Mouse (Mus musculus) intestine, embryonic 16.5 days (tissue): ENCODE results near the gene Fbxw21. TPM values are rescaled to one million over a fixed set of nuclear protein-coding genes. Genes with fewer than 3 reads are reported as not detected.

ENCODE experiments used
- ATAC-seq: fragments of 200-750 bp; cut with Nextera tagmentation; 2 replicates; pipeline ENCODE4 v1.8.0; 2017; ENCODE audit warnings: moderate TSS enrichment, moderate library complexity
- H3K27ac ChIP-seq: fragments of 300-500 bp; sonication (generic); 2 replicates; pipeline ENCODE4 v1.5.1; 2014; ENCODE audit warnings: mild to moderate bottlenecking, low read length
- H3K27me3 ChIP-seq: fragments of 300-500 bp; sonication (generic); replicated peaks from 2 replicates; pipeline ENCODE4 v1.6.1; 2014; ENCODE audit warnings: low read length, control low read depth, mixed read lengths; ENCODE audit not compliant: control insufficient read depth, insufficient read depth
- H3K36me3 ChIP-seq: fragments of 300-500 bp; sonication (generic); 2 replicates; pipeline ENCODE4 v1.6.1; 2014; ENCODE audit warnings: low read length, control low read depth; ENCODE audit not compliant: control insufficient read depth, insufficient read depth
- H3K4me1 ChIP-seq: fragments of 300-500 bp; sonication (generic); 2 replicates; pipeline ENCODE4 v1.6.1; 2014; ENCODE audit warnings: low read length, control low read depth, mixed read lengths; ENCODE audit not compliant: control insufficient read depth, insufficient read depth
- H3K4me2 ChIP-seq: fragments of 300-500 bp; sonication (generic); 2 replicates; pipeline ENCODE4 v1.6.1; 2014; ENCODE audit warnings: low read depth, low read length, control low read depth
- H3K4me3 ChIP-seq: fragments of 300-500 bp; sonication (generic); 2 replicates; pipeline ENCODE4 v1.5.1; 2014; ENCODE audit warnings: mild to moderate bottlenecking, low read length
- H3K9ac ChIP-seq: fragments of 300-500 bp; sonication (generic); 2 replicates; pipeline ENCODE4 v1.6.1; 2014; ENCODE audit warnings: low read depth, low read length
- H3K9me3 ChIP-seq: fragments of 300-500 bp; sonication (generic); 2 replicates; pipeline ENCODE4 v1.6.1; 2016; ENCODE audit warnings: low read length, control low read depth; ENCODE audit not compliant: control insufficient read depth
- WGBS: fragments of 180-500 bp; shearing (Covaris S2); extraction: QIAGEN DNeasy Blood & Tissue Kit; methylation state at CpG from one replicate; pipeline ENCODE4 v1.1.7; 2014; 5-methylcytosine and 5-hydroxymethylcytosine counted together
- polyA plus RNA-seq: library from polyadenylated mRNA; unstranded; fragments of >200 nt; fragmentation: Nextera tagmentation; extraction: Ambion mirVana; gene quantifications from 2 replicates; pipeline ENCODE4 v1.2.1, GENCODE M21; 2015

The Fbxw21 gene
- polyA plus RNA-seq, 1 experiment from 2014 or later: not detected

- Histone ChIP-seq H3K9me3 (no peaks in the 10 kb centered on the region), H3K4me3 (no peak overlapping the region), H3K4me2 (no peak overlapping the region), H3K27ac (no peak overlapping the region), H3K9ac (no peak overlapping the region), H3K4me1 (no peaks in the 10 kb centered on the region), H3K36me3 (peaks cover 8% of the 10 kb centered on the region; the same call in 1 of the 2 replicates), H3K27me3 (no peaks in the 10 kb centered on the region)
- no peak for ATAC-seq
- WGBS: 90% methylated on average over 10 of the region's 10 CpGs
These were observed 45.6 kb downstream of the Fbxw21 start for GRCm38 (mm10) chr9:109116205-109116604.

- H3K4me2 ChIP-seq: no peak overlapping the region
- no peaks in the 10 kb centered on the region for H3K9me3 ChIP-seq
- H3K4me1 ChIP-seq: no peaks in the 10 kb centered on the region
- peaks cover 8% of the 10 kb centered on the region; the same call in 1 of the 2 replicates for H3K36me3 ChIP-seq
- no peak for ATAC-seq
- 87% methylated on average over 7 of the region's 7 CpGs for WGBS
- H3K4me3 ChIP-seq: no peak overlapping the region
- H3K27me3 ChIP-seq: no peaks in the 10 kb centered on the region
- H3K9ac ChIP-seq: no peak overlapping the region
- no peak overlapping the region for H3K27ac ChIP-seq
These were observed 47.0 kb downstream of the Fbxw21 start for GRCm38 (mm10) chr9:109114871-109115270.

DNA sequence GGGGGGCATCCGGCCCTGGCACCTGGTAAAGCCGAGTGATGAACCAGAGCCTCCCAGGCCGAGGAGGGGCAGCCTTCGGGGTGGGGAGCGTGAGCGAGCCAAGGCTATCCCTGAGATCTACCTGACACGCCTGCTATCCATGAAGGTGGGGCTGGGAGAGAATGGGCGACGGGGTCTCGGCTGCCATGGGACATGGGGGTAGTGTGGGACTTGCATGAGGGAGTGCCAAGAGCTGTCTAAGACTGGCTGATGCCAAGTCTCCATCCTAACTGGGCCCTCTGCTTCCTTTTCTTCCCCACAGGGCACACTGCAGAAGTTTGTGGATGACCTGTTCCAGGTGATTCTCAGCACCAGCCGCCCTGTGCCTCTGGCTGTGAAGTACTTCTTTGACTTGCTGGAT lies 47.6 kb downstream of the Fbxw21 start:
- Histone ChIP-seq H3K4me1 (no peaks in the 10 kb centered on the region), H3K27me3 (no peaks in the 10 kb centered on the region), H3K36me3 (peaks cover 8% of the 10 kb centered on the region; the same call in 1 of the 2 replicates), H3K9ac (no peak overlapping the region), H3K4me2 (no peak overlapping the region), H3K4me3 (no peak overlapping the region), H3K27ac (no peak overlapping the region), H3K9me3 (no peaks in the 10 kb centered on the region)
- WGBS: 92% methylated on average over 11 of the region's 11 CpGs
- no peak for ATAC-seq

GRCm38 (mm10) chr9:109113331-109113730 lies 48.5 kb downstream of the Fbxw21 start:
- no peak for ATAC-seq
- peaks cover 14% of the 10 kb centered on the region for H3K36me3 ChIP-seq

DNA sequence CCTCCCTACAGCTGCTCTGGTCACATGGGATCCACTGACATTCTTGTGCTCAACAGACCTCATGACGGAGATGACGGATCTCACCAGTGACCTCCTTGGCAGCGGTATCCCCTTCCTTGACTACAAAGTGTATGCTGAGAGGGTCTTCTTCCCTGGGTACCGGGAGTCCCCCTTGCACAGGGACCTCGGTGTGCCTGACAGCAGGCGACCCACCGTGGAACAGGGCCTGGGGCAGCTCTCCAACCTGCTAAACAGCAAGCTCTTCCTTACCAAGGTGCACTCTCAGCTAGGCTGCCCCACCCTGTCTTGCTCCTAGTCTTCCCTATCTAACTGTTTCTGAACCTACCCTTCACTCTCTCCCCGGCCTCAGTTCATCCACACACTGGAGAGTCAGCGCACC lies 50.2 kb downstream of the Fbxw21 start:
- Histone ChIP-seq H3K27ac (no peak overlapping the region), H3K9me3 (no peaks in the 10 kb centered on the region), H3K27me3 (no peaks in the 10 kb centered on the region), H3K4me1 (no peaks in the 10 kb centered on the region), H3K9ac (no peak overlapping the region), H3K36me3 (peaks cover 9% of the 10 kb centered on the region), H3K4me2 (no peak overlapping the region), H3K4me3 (no peak overlapping the region)
- ATAC-seq: no peak
- 95% methylated on average over 9 of the region's 9 CpGs for WGBS

More at GRCm38 (mm10) chr9:109113331-109113730, 48.5 kb downstream of the Fbxw21 start:
- Histone ChIP-seq H3K4me3 (no peak overlapping the region), H3K4me2 (no peak overlapping the region), H3K4me1 (no peaks in the 10 kb centered on the region), H3K27me3 (no peaks in the 10 kb centered on the region), H3K27ac (no peak overlapping the region), H3K9me3 (no peaks in the 10 kb centered on the region), H3K9ac (no peak overlapping the region)
- 89% methylated on average over 8 of the region's 8 CpGs for WGBS

DNA sequence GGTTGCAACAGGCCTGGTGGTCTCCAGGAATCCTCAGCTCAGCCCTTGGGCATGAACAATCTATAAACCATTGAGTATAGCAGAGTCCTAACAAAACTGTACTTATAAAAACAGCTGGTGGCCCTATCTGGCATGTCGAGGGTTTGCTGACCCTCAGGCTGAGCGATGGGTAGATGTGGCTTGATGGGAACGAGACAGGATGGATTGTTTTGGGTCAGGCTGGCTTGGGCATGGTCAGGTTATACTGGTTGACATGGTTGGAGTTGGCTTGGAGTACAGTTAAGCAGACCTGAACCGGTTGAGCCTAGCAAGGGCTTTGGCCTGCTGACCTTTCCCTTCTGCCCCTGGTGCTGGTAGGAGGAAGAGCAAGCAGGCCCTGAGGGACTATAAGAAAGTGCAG lies 50.7 kb downstream of the Fbxw21 start:
- no peaks in the 10 kb centered on the region for H3K9me3 ChIP-seq
- peaks cover 12% of the 10 kb centered on the region for H3K36me3 ChIP-seq
- H3K27ac ChIP-seq: no peak overlapping the region
- H3K4me3 ChIP-seq: no peak overlapping the region
- no peak for ATAC-seq
- WGBS: 86% methylated on average over 4 of the region's 4 CpGs
- H3K27me3 ChIP-seq: no peaks in the 10 kb centered on the region
- H3K4me1 ChIP-seq: no peaks in the 10 kb centered on the region
- no peak overlapping the region for H3K4me2 ChIP-seq
- no peak overlapping the region for H3K9ac ChIP-seq

- WGBS: 96% methylated on average over 11 of the region's 11 CpGs
- Histone ChIP-seq H3K36me3 (peaks cover 13% of the 10 kb centered on the region), H3K4me2 (no peak overlapping the region)
These were observed 51.6 kb downstream of the Fbxw21 start for GRCm38 (mm10) chr9:109110240-109110639.

GRCm38 (mm10) chr9:109107341-109107740 lies 54.5 kb downstream of the Fbxw21 start:
- no peak overlapping the region for H3K27ac ChIP-seq
- peaks cover 5% of the 10 kb centered on the region for H3K4me1 ChIP-seq
- H3K9ac ChIP-seq: no peak overlapping the region
- no peak overlapping the region for H3K4me2 ChIP-seq
- ATAC-seq: no peak
- no peaks in the 10 kb centered on the region for H3K9me3 ChIP-seq
- WGBS: 64% methylated on average over 5 of the region's 6 CpGs
- no peaks in the 10 kb centered on the region for H3K27me3 ChIP-seq
- H3K36me3 ChIP-seq: peaks cover 13% of the 10 kb centered on the region
- H3K4me3 ChIP-seq: no peak overlapping the region

More at GRCm38 (mm10) chr9:109110240-109110639, 51.6 kb downstream of the Fbxw21 start:
- Histone ChIP-seq H3K9ac (no peak overlapping the region), H3K27ac (no peak overlapping the region), H3K4me1 (peaks cover under 1% of the 10 kb centered on the region; the same call in 1 of the 2 replicates), H3K4me3 (no peak overlapping the region), H3K9me3 (no peaks in the 10 kb centered on the region), H3K27me3 (no peaks in the 10 kb centered on the region)
- ATAC-seq: no peak

GRCm38 (mm10) chr9:109105648-109106047 lies 56.2 kb downstream of the Fbxw21 start:
- no peaks in the 10 kb centered on the region for H3K9me3 ChIP-seq
- WGBS: 87% methylated on average over 12 of the region's 12 CpGs
- peaks cover 11% of the 10 kb centered on the region for H3K36me3 ChIP-seq
- ATAC-seq: 0 out of 2 replicates have a peak, but pooled peaks have one; percentile 14
- H3K9ac ChIP-seq: no peak overlapping the region
- H3K27me3 ChIP-seq: no peaks in the 10 kb centered on the region
- no peak overlapping the region for H3K4me2 ChIP-seq
- H3K4me3 ChIP-seq: no peak overlapping the region
- peaks cover 5% of the 10 kb centered on the region for H3K4me1 ChIP-seq
- H3K27ac ChIP-seq: no peak overlapping the region

GRCm38 (mm10) chr9:109105011-109105410 lies 56.8 kb downstream of the Fbxw21 start:
- peak; percentile 39 for ATAC-seq
- H3K9ac ChIP-seq: no peak overlapping the region
- no peaks in the 10 kb centered on the region for H3K9me3 ChIP-seq
- H3K4me1 ChIP-seq: peaks cover 5% of the 10 kb centered on the region
- no peak overlapping the region for H3K27ac ChIP-seq
- 73% methylated on average over 12 of the region's 12 CpGs for WGBS
- no peak overlapping the region for H3K4me2 ChIP-seq
- no peak overlapping the region for H3K4me3 ChIP-seq
- H3K36me3 ChIP-seq: peaks cover 11% of the 10 kb centered on the region
- no peaks in the 10 kb centered on the region for H3K27me3 ChIP-seq
